Mouse (Mus musculus): Measurements from ENCODE around the gene Atxn1. TPM values are rescaled to one million over a fixed set of nuclear protein-coding genes. Genes with fewer than 3 reads are reported as not detected.

The Atxn1 gene
- polyA plus RNA-seq, 1 experiment from 2014 or later = 12.8 TPM

DNA sequence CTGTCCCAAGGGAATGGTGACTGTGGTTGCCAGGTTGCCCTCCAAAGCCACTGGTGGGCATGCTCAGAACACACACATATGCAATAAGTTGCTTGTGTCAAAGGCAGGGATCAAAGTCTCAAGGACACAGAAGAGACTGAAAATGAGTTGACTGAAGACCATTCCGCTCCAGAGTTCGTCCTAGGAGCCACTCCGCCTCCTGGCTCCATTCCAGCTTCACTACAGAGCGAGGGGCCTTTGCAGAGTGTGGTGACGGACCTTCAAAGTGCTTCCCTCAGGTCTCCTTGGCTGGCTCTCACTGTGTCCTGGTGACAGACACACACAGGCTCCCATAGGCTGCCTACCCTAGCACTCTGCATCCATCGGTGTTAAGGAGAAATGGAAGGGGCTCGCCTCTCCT, 411.1 kb downstream of the Atxn1 start:
- WGBS = 47% methylated on average over 7 of the region's 7 CpGs
- ATAC-seq (replicated peaks) = no peak

DNA sequence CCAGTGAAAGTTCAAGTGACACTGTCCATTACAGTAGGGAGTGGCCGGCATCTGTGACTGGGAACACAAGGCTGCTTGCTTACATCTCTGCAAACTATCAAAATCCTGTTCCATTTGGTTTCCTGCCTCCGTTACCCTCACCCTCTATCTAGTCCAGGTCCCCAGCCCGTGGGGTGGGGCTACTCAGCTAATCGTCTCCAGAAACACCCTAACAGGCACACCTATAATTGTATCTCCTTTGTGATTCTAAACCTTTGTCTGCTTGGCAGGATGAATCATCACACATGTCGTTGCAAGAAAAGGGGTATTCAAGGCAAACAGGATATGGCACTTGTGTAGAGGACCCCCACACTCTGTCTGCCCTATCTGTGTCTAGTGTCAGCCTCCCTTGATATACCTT, 417.3 kb downstream of the Atxn1 start:
- H3K9ac ChIP-seq (replicated peaks) = no peak overlapping the region
- WGBS = 85% methylated on average over 5 of the region's 5 CpGs
- no peaks in the 10 kb centered on the region for H3K36me3 ChIP-seq
- no peak overlapping the region for H3K4me3 ChIP-seq
- H3K27ac ChIP-seq (replicated peaks) = no peak overlapping the region
- no peaks in the 10 kb centered on the region for H3K4me1 ChIP-seq
- no peak for ATAC-seq (replicated peaks)
- no peaks in the 10 kb centered on the region for H3K9me3 ChIP-seq
- H3K27me3 ChIP-seq = no peaks in the 10 kb centered on the region
- no peak overlapping the region for H3K4me2 ChIP-seq (replicated peaks)

More for the DNA sequence above, 411.1 kb downstream of the Atxn1 start:
- H3K36me3 ChIP-seq = no peaks in the 10 kb centered on the region
- no peaks in the 10 kb centered on the region for H3K9me3 ChIP-seq
- H3K27me3 ChIP-seq = no peaks in the 10 kb centered on the region
- no peak overlapping the region for H3K27ac ChIP-seq (replicated peaks)
- no peak overlapping the region for H3K4me2 ChIP-seq (replicated peaks)
- H3K4me1 ChIP-seq = no peaks in the 10 kb centered on the region
- no peak overlapping the region for H3K4me3 ChIP-seq
- no peak overlapping the region for H3K9ac ChIP-seq (replicated peaks)

DNA sequence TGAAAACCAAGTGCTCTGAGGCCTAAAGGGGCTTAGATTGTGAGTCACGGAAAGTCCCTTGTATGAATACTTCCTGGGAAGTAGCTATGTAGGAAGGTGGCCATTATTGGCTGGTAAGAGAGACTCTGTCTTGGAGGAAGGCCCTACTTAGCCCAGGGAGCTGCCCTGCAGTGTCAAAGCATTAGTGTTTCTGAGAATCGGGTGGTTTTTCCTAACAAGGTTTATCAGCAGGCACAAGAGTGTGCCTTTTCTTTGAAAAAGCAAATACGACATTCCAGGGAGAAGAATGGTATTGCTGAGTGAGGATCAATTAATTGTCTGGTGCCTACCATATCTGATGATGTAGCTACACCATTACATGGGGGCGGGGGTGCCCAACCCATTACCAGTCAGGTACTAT, 417.9 kb downstream of the Atxn1 start:
- H3K9ac ChIP-seq (replicated peaks) = no peak overlapping the region
- WGBS = 80% methylated on average over 4 of the region's 4 CpGs
- no peak overlapping the region for H3K4me2 ChIP-seq (replicated peaks)
- H3K4me1 ChIP-seq = no peaks in the 10 kb centered on the region
- no peaks in the 10 kb centered on the region for H3K36me3 ChIP-seq
- no peaks in the 10 kb centered on the region for H3K27me3 ChIP-seq
- no peaks in the 10 kb centered on the region for H3K9me3 ChIP-seq
- no peak for ATAC-seq (replicated peaks)
- no peak overlapping the region for H3K27ac ChIP-seq (replicated peaks)
- no peak overlapping the region for H3K4me3 ChIP-seq

DNA sequence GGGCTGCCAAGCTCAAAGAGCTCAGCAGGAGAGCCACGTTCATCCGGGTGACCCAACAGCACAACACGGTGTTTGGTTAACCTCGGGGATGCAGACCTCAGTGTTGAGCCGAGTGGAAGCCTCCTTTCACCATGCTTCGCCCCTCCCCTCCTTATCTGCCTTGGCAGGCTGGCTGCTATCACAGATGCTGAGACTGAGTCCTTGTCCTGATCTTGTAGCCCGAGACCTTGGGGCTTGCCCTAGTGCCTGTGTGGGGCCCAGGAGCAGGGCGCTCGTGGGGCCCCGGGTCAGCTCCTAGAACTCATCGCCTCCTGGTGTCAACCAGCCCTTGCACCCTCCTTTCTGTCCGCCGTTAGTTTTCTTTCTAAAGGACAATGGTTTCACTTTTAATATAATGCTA, 418.8 kb downstream of the Atxn1 start:
- 86% methylated on average over 13 of the region's 13 CpGs for WGBS
- no peak overlapping the region for H3K27ac ChIP-seq (replicated peaks)
- H3K9me3 ChIP-seq = no peaks in the 10 kb centered on the region
- H3K4me2 ChIP-seq (replicated peaks) = no peak overlapping the region
- H3K9ac ChIP-seq (replicated peaks) = no peak overlapping the region
- no peak overlapping the region for H3K4me3 ChIP-seq
- no peak for ATAC-seq (replicated peaks)
- no peaks in the 10 kb centered on the region for H3K36me3 ChIP-seq
- H3K4me1 ChIP-seq = no peaks in the 10 kb centered on the region
- no peaks in the 10 kb centered on the region for H3K27me3 ChIP-seq

DNA sequence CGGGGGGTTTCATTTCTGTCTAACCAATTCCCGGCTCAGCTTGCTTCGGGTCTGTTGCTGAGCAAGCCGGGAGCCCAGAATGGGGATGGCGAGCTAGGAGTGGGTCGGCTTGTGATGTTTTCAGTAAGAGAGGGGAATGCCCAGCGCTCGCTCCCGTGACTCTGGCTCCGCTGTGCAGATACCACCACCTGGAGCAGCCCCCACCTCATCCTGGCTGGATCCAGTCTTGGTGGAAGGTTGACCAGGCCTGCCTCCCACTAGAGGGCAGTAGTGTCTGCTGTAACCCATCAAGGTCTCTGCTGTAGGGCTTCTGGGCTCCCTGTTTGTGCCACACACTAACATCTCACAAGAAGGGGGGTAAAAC, 425.6 kb downstream of the Atxn1 start:
- 8% methylated on average over 10 of the region's 10 CpGs for WGBS
- H3K9me3 ChIP-seq = no peaks in the 10 kb centered on the region

DNA sequence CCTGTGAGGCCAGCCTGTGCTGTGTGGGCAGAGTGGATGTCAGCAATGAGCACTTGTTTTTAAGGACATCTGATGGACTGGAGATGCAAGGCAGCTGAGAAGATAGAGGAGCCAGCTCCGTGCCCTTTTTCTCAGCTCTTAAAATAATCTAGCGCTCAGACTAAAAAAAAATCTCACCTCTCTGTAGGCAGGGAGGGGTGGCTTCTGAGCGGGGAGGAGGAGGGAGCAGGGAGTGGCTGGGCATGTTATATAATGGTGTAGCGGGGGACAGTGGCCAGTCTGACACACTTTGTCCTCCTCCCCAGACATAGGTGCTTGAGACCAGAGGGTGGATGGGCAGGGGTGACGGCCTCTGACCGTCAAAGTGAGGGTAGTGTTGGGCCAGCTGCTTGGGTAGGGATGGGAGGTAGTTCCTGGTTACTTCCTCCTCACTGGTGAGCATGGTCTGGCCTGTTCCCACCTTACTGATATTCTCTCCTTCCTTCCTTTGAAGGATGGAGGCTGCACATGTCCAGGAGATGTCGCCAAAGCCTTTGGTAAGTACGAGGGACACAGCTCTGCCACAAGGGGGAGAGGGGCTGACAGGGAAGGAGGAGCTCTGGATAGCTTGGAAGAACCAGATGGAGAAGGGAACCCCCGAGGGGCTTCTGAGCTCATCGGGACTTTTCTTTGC, 426.1 kb downstream of the Atxn1 start:
- 30% methylated on average over 10 of the region's 10 CpGs for WGBS
- H3K9ac ChIP-seq (replicated peaks) = peak overlapping the region; percentile 33
- peak overlapping the region; percentile 35 for H3K4me3 ChIP-seq
- peak overlapping the region; percentile 54 for H3K4me2 ChIP-seq (replicated peaks)
- no peaks in the 10 kb centered on the region for H3K27me3 ChIP-seq
- peaks cover 14% of the 10 kb centered on the region for H3K4me1 ChIP-seq
- peak; percentile 92 for ATAC-seq (replicated peaks)
- no peaks in the 10 kb centered on the region for H3K36me3 ChIP-seq
- H3K9me3 ChIP-seq = no peaks in the 10 kb centered on the region
- peak overlapping the region; percentile 65 for H3K27ac ChIP-seq (replicated peaks)

More for the DNA sequence above, 425.6 kb downstream of the Atxn1 start:
- peak; percentile 93 for ATAC-seq (replicated peaks)
- peak overlapping the region; percentile 54 for H3K4me2 ChIP-seq (replicated peaks)
- no peaks in the 10 kb centered on the region for H3K27me3 ChIP-seq
- peak overlapping the region; percentile 35 for H3K4me3 ChIP-seq
- peaks cover 14% of the 10 kb centered on the region for H3K4me1 ChIP-seq
- no peaks in the 10 kb centered on the region for H3K36me3 ChIP-seq
- H3K27ac ChIP-seq (replicated peaks) = peak overlapping the region; percentile 65
- H3K9ac ChIP-seq (replicated peaks) = peak overlapping the region; percentile 33

DNA sequence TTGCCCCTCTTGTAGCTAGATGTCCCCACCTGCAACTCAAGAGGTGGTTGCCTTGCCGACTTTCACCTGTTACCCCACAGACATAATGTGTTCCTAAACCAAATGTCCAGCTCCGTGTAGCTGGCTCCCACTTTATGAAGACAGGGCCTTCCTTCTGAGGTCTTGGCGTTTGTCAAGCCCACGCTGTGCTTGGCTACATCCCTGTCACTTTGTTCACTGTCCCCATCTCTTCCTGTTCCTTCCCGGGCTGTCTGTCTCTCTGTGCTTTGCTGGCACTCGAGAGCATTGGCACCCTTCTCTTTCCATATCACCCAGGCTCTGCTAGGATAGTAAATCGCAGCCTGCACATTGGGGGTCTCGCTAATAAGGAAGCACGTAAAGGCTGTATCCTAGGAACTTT, 426.7 kb downstream of the Atxn1 start:
- H3K4me1 ChIP-seq = peaks cover 14% of the 10 kb centered on the region
- no peak overlapping the region for H3K27ac ChIP-seq (replicated peaks)
- WGBS = 81% methylated on average over 9 of the region's 9 CpGs
- H3K36me3 ChIP-seq = no peaks in the 10 kb centered on the region
- H3K4me3 ChIP-seq = no peak overlapping the region
- ATAC-seq (replicated peaks) = no peak
- H3K4me2 ChIP-seq (replicated peaks) = no peak overlapping the region
- no peaks in the 10 kb centered on the region for H3K27me3 ChIP-seq
- H3K9ac ChIP-seq (replicated peaks) = no peak overlapping the region
- H3K9me3 ChIP-seq = no peaks in the 10 kb centered on the region

DNA sequence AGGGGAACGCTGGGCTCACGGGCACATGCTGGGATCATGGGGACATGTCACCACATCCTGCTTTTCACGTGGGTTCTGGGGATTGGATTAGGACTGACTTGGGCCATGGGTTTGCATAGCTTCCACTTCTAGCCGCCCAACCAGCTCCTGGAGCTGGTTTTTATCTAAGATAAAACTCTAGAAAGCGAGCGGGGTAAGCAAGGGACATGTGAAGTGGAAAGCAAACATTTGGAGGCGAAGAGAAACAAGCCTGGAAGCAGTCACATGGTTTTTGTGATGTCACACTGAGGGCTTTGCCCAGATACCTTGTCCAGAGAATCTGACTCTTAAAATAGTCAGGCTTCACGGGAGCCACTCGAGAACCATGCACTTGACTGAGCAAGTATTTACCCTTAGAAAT, 427.7 kb downstream of the Atxn1 start:
- ATAC-seq (replicated peaks) = no peak
- Histone ChIP-seq H3K4me1 (peaks cover 14% of the 10 kb centered on the region), H3K4me3 (no peak overlapping the region), H3K27ac (replicated peaks) (no peak overlapping the region), H3K9me3 (no peaks in the 10 kb centered on the region), H3K36me3 (no peaks in the 10 kb centered on the region), H3K9ac (replicated peaks) (no peak overlapping the region), H3K27me3 (no peaks in the 10 kb centered on the region), H3K4me2 (replicated peaks) (no peak overlapping the region)
- WGBS = 89% methylated on average over 9 of the region's 9 CpGs

DNA sequence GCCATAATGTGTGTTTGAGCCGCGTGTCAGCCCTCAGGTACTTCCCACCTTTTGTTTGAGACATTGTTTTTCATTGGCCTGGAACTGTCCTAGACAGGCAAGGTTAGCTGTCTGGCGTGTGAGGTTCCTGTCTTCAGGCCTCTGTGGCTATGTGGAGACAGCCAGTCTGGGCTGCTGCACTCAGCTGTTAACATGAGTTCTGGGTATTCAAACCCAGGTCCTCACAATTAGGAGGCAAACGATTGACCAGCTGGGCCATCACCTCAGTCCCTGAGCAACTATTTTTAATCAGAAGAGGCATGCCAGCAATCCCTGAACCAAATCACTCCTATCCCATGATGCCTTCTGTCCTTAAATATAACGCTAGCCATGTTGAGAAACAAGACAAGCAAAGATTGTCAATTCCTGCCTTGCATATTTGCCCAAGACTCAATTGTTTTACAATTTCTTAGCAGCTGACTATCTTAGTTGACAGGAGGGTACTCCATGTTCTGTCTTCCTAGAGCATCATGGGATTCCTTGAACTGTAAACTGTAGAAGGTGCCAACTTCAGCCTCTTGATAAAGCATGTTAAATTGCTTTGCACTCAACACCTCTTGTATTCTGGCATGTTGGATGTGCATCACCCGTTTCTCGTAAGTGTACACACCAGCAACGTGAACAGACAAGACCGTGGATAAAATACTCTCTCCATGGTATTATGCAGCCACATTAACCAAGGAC, 428.9 kb downstream of the Atxn1 start:
- no peak for ATAC-seq (replicated peaks)

DNA sequence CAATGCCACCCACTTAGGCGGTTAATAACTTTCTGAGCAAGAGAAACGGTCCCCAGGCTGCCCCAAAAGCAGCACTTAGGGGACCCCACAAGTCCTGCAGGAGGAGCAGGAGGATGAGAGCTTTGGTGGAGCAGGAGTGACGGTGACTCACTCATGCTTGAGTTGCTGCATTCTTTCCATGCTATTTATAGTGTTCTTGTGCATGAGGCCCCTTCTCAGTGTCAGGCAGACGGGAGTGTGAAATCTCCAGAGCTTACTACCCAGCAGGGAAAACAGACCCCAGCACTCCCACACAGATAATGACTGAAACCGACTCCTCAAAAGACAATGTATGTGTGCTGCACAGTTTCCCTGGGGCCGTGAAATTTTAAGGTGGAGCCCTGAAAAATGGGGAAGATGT, 434.1 kb downstream of the Atxn1 start:
- ATAC-seq (replicated peaks) = 0 out of 2 replicates have a peak, but pooled peaks have one; percentile 23
- Histone ChIP-seq H3K27me3 (no peaks in the 10 kb centered on the region), H3K9ac (replicated peaks) (no peak overlapping the region), H3K4me1 (peaks cover 13% of the 10 kb centered on the region; the same call in 1 of the 2 replicates), H3K36me3 (no peaks in the 10 kb centered on the region), H3K4me2 (replicated peaks) (no peak overlapping the region), H3K9me3 (no peaks in the 10 kb centered on the region), H3K27ac (replicated peaks) (no peak overlapping the region), H3K4me3 (no peak overlapping the region)
- 17% methylated on average over 6 of the region's 6 CpGs for WGBS

More for the DNA sequence above, 428.9 kb downstream of the Atxn1 start:
- Histone ChIP-seq H3K4me1 (peaks cover 16% of the 10 kb centered on the region), H3K9me3 (no peaks in the 10 kb centered on the region), H3K36me3 (no peaks in the 10 kb centered on the region), H3K4me2 (replicated peaks) (no peak overlapping the region), H3K27ac (replicated peaks) (no peak overlapping the region), H3K27me3 (no peaks in the 10 kb centered on the region), H3K4me3 (no peak overlapping the region), H3K9ac (replicated peaks) (no peak overlapping the region)
- 93% methylated on average over 9 of the region's 9 CpGs for WGBS

DNA sequence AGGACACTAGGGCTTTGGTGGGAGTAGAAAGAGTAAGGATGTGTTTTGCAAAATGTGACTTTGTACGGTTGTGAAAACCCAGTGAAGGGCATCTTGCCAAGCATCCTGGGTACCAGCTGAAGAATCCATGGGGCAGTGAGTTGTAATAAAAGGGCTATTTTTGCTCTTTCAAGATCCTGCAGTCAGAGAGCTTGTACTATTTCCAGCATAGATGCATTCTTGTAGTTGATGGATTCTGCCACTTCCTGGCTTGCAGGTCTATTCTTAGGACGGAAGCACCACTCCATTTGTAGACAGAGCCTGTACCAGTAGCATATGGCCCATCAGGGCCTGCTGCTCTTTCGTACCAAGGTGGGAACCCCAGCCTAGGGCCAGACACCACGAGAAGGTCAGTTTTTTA, 436.0 kb downstream of the Atxn1 start:
- no peaks in the 10 kb centered on the region for H3K27me3 ChIP-seq
- no peak overlapping the region for H3K4me2 ChIP-seq (replicated peaks)
- no peak overlapping the region for H3K27ac ChIP-seq (replicated peaks)

DNA sequence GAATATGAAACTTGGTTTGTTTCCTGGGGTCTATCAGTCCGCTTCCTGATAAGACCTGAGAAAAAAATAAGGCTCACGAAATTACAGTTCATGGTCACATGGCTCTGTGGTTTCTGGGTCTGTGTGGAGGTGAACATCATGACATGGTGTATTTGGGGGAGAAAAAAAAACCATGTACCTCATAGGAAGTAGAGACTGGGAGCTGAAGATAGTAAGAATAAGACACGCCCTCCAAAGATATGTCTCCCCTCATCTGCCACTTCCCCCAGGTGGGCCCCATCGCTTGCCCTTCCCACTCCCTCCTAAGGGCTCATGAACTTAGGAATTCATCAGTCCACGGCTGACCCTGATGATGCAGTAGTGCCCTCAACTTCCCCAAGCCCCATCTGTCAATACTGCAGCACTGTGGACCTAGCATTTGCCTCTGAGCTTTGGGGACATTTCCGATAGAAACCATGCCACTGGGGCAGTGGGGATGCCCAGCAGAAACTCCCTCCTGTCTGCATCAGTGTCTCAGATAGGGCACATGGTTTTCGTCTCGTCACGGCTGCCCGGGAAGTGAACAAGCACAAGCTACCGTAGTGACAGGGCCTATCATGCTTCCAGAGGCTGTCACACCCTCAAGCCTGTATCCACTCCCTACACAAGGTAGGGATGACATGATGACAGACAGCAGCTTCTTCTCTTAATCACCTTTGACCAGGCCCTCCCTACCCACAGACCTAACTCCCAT, 437.4 kb downstream of the Atxn1 start:
- Histone ChIP-seq H3K4me2 (replicated peaks) (no peak overlapping the region), H3K9ac (replicated peaks) (no peak overlapping the region), H3K27me3 (no peaks in the 10 kb centered on the region), H3K9me3 (no peaks in the 10 kb centered on the region), H3K4me3 (no peak overlapping the region), H3K27ac (replicated peaks) (no peak overlapping the region), H3K36me3 (no peaks in the 10 kb centered on the region), H3K4me1 (peaks cover 13% of the 10 kb centered on the region; the same call in 1 of the 2 replicates)
- no peak for ATAC-seq (replicated peaks)
- 91% methylated on average over 11 of the region's 11 CpGs for WGBS

More for the DNA sequence above, 436.0 kb downstream of the Atxn1 start:
- 75% methylated on average over 4 of the region's 4 CpGs for WGBS
- H3K4me3 ChIP-seq = no peak overlapping the region
- no peaks in the 10 kb centered on the region for H3K36me3 ChIP-seq
- ATAC-seq (replicated peaks) = no peak
- peaks cover 13% of the 10 kb centered on the region; the same call in 1 of the 2 replicates for H3K4me1 ChIP-seq
- no peak overlapping the region for H3K9ac ChIP-seq (replicated peaks)
- H3K9me3 ChIP-seq = no peaks in the 10 kb centered on the region

Data from forebrain, embryonic 15.5 days (tissue).